Comparison of ENCODE assay signal across 26 mouse cellular contexts in genomic region chr1:135328368-135328767, GRCm38 (mm10). TPM values are rescaled to one million over a fixed set of nuclear protein-coding genes. Genes with fewer than 3 reads are reported as not detected.
DNase-seq lines count a peak whose midpoint lies in the region; ATAC-seq and TF ChIP-seq lines count a peak whose summit lies in the region.
"Had no signal": no experiment of that assay in that cellular context is flagged by ENCODE, and none has a peak within 500 bp of the region (broad histone marks: within the 10 kb centered on the region; RNA-seq: fewer than 3 reads in every experiment).

No protein-coding gene starts in this region.

- peak overlapping the region; percentile 49 for H3K4me2 ChIP-seq in stomach, postnatal 0 days (replicated peaks; ENCODE audit: low read depth)
- H3K4me2 ChIP-seq: embryonic facial prominence, embryonic 12.5 days; embryonic facial prominence, embryonic 15.5 days; heart, embryonic 12.5 days; heart, embryonic 15.5 days; hindbrain, embryonic 13.5 days had no signal

- ATAC-seq in frontal cortex, adult (ENCODE audit: low TSS enrichment): peak; percentile 88
- ATAC-seq in stomach, postnatal 0 days (ENCODE audit: low FRiP score, low TSS enrichment): no peak
- ATAC-seq: activated CD4-positive, CD25-positive, alpha-beta regulatory T cell, adult 4 months; forebrain, embryonic 14.5 days; forebrain, postnatal 0 days; hindbrain, embryonic 16.5 days had no signal

- DNase-seq in frontal cortex, postnatal 14 days (ENCODE audit: low spot score in 2 of 2): no peak
- peak in 1 of 2 experiments; percentile 30 for DNase-seq in layer of hippocampus, adult 2 months (ENCODE audit: low spot score in 2 of 2)
- DNase-seq in layer of hippocampus, postnatal 25 days (ENCODE audit: extremely low spot score in 1 of 2, low spot score in 1 of 2): no peak
- peak; percentile 26 for DNase-seq in right cerebral cortex, adult 18-20 months
- DNase-seq in right cerebral cortex, postnatal 10 days (ENCODE audit: low spot score in 2 of 2): no peak
- DNase-seq in stomach, postnatal 0 days (ENCODE audit: low spot score): no peak
- DNase-seq in heart, adult 18-20 months: no peak
- DNase-seq: adrenal gland, adult 8-10 months; adrenal gland, postnatal 25 days; cerebellum, adult 18-20 months; cerebellum, adult 9-10 months; cerebellum, postnatal 14 days; forebrain, postnatal 0 days; gastrocnemius, postnatal 14 days; heart, postnatal 10 days; heart, postnatal 36 days had no signal

- H3K36me3 ChIP-seq in stomach, postnatal 0 days (ENCODE audit: control insufficient read depth, insufficient read depth, low read length): no peaks in the 10 kb centered on the region
- H3K36me3 ChIP-seq: embryonic facial prominence, embryonic 12.5 days; embryonic facial prominence, embryonic 15.5 days; heart, embryonic 12.5 days; heart, embryonic 15.5 days; hindbrain, embryonic 10.5 days; hindbrain, embryonic 13.5 days had no signal

- 0 out of 2 replicates have a peak overlapping the region, but pooled peaks have one; percentile 27 for H3K9ac ChIP-seq in stomach, postnatal 0 days (ENCODE audit: low read length)
- H3K9ac ChIP-seq: embryonic facial prominence, embryonic 12.5 days; embryonic facial prominence, embryonic 15.5 days; forebrain, postnatal 0 days; heart, embryonic 12.5 days; heart, embryonic 15.5 days; hindbrain, embryonic 13.5 days had no signal

- H3K27ac ChIP-seq in layer of hippocampus, adult 2 months: peak overlapping the region; percentile 10; the same call in 1 of the 2 replicates
- no peak overlapping the region for H3K27ac ChIP-seq in stomach, postnatal 0 days (replicated peaks)
- H3K27ac ChIP-seq: embryonic facial prominence, embryonic 12.5 days; embryonic facial prominence, embryonic 15.5 days; heart, embryonic 15.5 days; hindbrain, embryonic 10.5 days; hindbrain, embryonic 13.5 days had no signal

- H3K4me3 ChIP-seq in layer of hippocampus, adult 2 months: no peak overlapping the region
- no peak overlapping the region for H3K4me3 ChIP-seq in stomach, postnatal 0 days (ENCODE audit: low read depth, low read length)
- H3K4me3 ChIP-seq: embryonic facial prominence, embryonic 12.5 days; embryonic facial prominence, embryonic 15.5 days; heart, embryonic 12.5 days; heart, embryonic 15.5 days; hindbrain, embryonic 10.5 days; hindbrain, embryonic 13.5 days had no signal

- no peak for TF ChIP-seq EP300 in stomach, postnatal 0 days (optimal IDR thresholded peaks at IDR 0.05)

- no peaks in the 10 kb centered on the region for H3K27me3 ChIP-seq in stomach, postnatal 0 days (ENCODE audit: control insufficient read depth, insufficient read depth, low read length)
- H3K27me3 ChIP-seq: embryonic facial prominence, embryonic 12.5 days; heart, embryonic 15.5 days had no signal

- no peak for TF ChIP-seq CTCF in layer of hippocampus, adult 2 months (conservative IDR thresholded peaks at IDR 0.05)
- TF ChIP-seq CTCF in stomach, postnatal 0 days (IDR thresholded peaks at IDR 0.05; ENCODE audit: low read depth): no peak

- no peaks in the 10 kb centered on the region for H3K9me3 ChIP-seq in stomach, postnatal 0 days (ENCODE audit: control insufficient read depth, low read length)
- H3K9me3 ChIP-seq: embryonic facial prominence, embryonic 12.5 days; embryonic facial prominence, embryonic 15.5 days; heart, embryonic 12.5 days; heart, embryonic 15.5 days; hindbrain, embryonic 10.5 days; hindbrain, embryonic 13.5 days had no signal

- WGBS in stomach, postnatal 0 days: 54% methylated on average over 5 of the region's 5 CpGs

- no peaks in the 10 kb centered on the region for H3K4me1 ChIP-seq in stomach, postnatal 0 days (replicated peaks; ENCODE audit: control insufficient read depth, insufficient read depth)

RNA-seq across cellular contexts. Expression of gene Lmod1, which starts 3.8 kb away (rescaled TPM):
- under 1 TPM; 0.39 to 0.61 TPM for total RNA-seq in layer of hippocampus, adult 2 months (2021)
- total RNA-seq in layer of hippocampus, postnatal 25 days (2021): under 1 TPM; 0.56 to 0.64 TPM
- 19.5 and 22.4 TPM in 2 replicates for polyA plus RNA-seq in stomach, postnatal 0 days (2015; fragmentation: Nextera tagmentation; extraction: Ambion mirVana)
- 1 to 10 TPM; 3.1 to 3.4 TPM for total RNA-seq in heart, adult 18-20 months (2021)
- polyA plus RNA-seq: activated CD4-positive, CD25-positive, alpha-beta regulatory T cell, adult 4 months had no signal

RNA-seq across cellular contexts. Expression of gene Timm17a, which starts 14.8 kb away (rescaled TPM):
- total RNA-seq in layer of hippocampus, adult 2 months (2021): 100 to 1,000 TPM; 177 to 178 TPM
- total RNA-seq in layer of hippocampus, postnatal 25 days (2021): 100 to 1,000 TPM; 151 to 176 TPM
- 237 and 250 TPM in 2 replicates for polyA plus RNA-seq in stomach, postnatal 0 days (2015; fragmentation: Nextera tagmentation; extraction: Ambion mirVana)
- total RNA-seq in heart, adult 18-20 months (2021): 100 to 1,000 TPM; 390 to 405 TPM

RNA-seq across cellular contexts. Expression of gene Rnpep, which starts 44.5 kb away (rescaled TPM):
- total RNA-seq in layer of hippocampus, adult 2 months (2021): 10 to 100 TPM; 60.3 to 65.3 TPM
- 10 to 100 TPM; 51.3 to 57.3 TPM for total RNA-seq in layer of hippocampus, postnatal 25 days (2021)
- 54.7 and 61.2 TPM in 2 replicates for polyA plus RNA-seq in stomach, postnatal 0 days (2015; fragmentation: Nextera tagmentation; extraction: Ambion mirVana)
- 10 to 100 TPM; 19.4 to 20.9 TPM for total RNA-seq in heart, adult 18-20 months (2021)

RNA-seq across cellular contexts. Expression of gene Shisa4, which starts 46.7 kb away (rescaled TPM):
- total RNA-seq in layer of hippocampus, adult 2 months (2021): 100 to 1,000 TPM; 121 TPM
- 100 to 1,000 TPM; 137 to 140 TPM for total RNA-seq in layer of hippocampus, postnatal 25 days (2021)
- polyA plus RNA-seq in stomach, postnatal 0 days (2015; fragmentation: Nextera tagmentation; extraction: Ambion mirVana): 23.2 and 25.0 TPM in 2 replicates
- total RNA-seq in heart, adult 18-20 months (2021): 1 to 10 TPM; 2.5 to 3.0 TPM
- polyA plus RNA-seq: activated CD4-positive, CD25-positive, alpha-beta regulatory T cell, adult 4 months had no signal
